Mouse (Mus musculus) CD4-positive naive resting alpha-beta T cell, adult 76 days (primary cell): ENCODE results near the gene Krtap4-2. TPM values are rescaled to one million over a fixed set of nuclear protein-coding genes. Genes with fewer than 3 reads are reported as not detected.

Source experiments
- total RNA-seq: library from RNA; stranded (reverse); gene quantifications from one replicate; pipeline ENCODE4 v1.2.4, GENCODE M21; 2023

Gene Krtap4-2
- total RNA-seq: not detected

GRCm38 (mm10) chr11:99634653-99635134 is at the start of gene Krtap4-2:
Krtap4-2 (minus strand) TSS chr11:99635084.

DNA sequence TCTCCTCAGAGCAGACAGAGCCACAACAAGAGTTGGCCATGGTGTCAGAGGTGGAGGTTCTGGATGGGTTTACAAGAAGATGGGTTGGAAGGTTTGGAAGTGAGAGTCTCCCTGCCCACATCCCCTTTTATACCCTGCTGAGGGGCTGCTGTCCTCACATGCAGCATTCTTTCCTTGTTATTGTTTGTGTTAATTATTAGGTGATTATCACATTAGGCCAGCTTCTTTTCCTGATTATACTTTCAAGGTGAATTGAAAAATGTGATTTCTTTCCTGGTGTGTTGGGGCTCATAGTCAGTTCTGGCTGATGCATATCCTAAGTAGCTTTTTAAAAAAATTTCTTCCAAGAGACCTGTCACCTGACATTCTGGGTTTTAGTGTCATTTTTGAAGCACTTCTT is 31.0 kb upstream of the Krtap4-2 start, which contains the start of gene Krtap4-6:
TSS of gene Krtap4-6 (minus strand) at position 101 of the 400 bp plus-strand sequence.

DNA sequence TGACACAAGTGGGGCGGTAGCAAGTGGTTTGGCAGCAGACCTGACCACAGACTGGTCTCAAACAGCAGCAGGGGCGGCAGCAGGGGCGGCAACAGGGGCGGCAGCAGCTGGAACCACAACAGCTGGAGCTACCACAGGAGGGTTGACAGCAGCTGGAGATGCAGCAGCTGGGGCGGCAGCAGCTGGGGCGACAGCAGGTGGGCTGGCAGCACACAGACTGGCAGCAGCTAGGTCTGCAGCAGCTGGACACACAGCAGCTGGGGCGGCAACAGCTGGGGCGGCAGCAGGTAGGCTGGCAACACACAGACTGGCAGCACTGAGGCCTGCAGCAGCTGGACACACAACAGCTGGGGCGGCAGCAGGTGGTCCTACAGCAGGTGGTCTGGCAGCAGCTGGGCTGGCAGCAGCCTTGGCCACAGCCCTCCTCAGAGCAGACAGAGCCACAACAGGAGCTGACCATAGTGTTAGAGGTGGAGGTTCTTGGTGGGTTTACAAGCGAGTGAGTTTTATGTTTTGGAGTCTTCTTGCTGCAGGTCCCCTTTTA is 23.7 kb upstream of the Krtap4-2 start, which contains the start of gene Gm11563:
TSS of gene Gm11563 (minus strand) at position 494 of the 544 bp plus-strand sequence.

DNA sequence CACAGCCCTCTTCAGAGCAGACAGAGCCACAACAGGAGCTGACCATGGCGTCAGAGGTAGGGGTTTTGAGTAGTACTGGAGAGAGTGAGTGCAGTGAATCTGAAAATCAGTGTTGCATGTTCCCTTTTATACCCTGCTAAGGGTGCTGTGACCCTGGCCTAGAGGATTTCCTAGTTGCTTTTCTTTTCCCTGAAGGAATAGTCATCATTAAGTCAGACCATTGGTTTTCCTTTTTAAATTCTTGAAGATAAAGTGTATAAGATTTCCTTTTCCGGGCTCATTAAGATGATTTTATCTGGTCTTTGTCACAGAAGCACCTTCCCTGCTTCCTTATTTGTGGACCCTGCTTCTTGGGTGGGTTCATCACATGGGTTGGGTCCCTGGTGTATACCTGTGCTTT is 15.3 kb upstream of the Krtap4-2 start, which contains the start of gene Gm11555:
TSS of gene Gm11555 (minus strand) at position 101 of the 400 bp plus-strand sequence.

GRCm38 (mm10) chr11:99643635-99644139 is 8.8 kb upstream of the Krtap4-2 start, which contains the start of gene Krtap4-7:
Krtap4-7 (minus strand) TSS chr11:99644089.

DNA sequence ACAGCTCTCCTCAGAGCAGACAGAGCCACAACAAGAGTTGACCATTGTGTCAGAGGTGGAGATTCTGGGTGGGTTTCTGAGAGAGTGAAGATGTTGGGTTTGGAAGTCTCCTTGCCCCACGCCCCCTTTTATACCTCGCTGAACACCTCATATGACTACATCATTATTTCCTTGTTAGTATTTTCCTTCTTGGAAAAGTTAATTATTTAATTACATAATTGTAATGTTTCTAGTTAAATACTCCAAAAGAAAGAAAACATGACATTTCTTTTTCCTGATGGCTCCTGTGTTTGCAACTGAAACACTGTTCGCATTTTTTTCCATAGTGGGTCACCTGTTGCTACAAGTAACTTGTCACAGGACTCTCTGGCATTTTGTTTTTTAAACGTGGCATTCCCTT is 6.7 kb downstream of the Krtap4-2 start, which contains the start of gene Krtap4-1:
TSS of gene Krtap4-1 (minus strand) at position 101 of the 400 bp plus-strand sequence.

DNA sequence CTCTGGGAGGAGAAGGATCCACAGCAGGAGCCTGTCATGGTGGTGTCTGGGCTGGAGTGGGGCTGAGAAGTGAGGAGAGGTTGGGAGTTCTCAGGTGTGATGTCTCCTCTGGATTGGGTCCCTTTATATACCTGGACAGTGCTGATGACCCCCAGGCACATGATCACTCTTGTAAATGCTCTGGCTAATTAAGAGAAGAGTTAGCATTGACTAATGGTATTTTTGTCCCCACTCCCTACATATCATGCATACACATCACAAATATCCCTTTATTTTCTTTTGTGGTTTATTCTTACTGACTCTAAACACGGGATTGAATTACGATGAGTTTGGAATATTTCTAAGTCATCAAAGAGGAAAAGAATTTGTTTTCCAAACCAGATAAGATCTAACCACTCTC is 14.5 kb downstream of the Krtap4-2 start, which contains the start of gene Gm11562:
TSS of gene Gm11562 (minus strand) at position 101 of the 400 bp plus-strand sequence.

DNA sequence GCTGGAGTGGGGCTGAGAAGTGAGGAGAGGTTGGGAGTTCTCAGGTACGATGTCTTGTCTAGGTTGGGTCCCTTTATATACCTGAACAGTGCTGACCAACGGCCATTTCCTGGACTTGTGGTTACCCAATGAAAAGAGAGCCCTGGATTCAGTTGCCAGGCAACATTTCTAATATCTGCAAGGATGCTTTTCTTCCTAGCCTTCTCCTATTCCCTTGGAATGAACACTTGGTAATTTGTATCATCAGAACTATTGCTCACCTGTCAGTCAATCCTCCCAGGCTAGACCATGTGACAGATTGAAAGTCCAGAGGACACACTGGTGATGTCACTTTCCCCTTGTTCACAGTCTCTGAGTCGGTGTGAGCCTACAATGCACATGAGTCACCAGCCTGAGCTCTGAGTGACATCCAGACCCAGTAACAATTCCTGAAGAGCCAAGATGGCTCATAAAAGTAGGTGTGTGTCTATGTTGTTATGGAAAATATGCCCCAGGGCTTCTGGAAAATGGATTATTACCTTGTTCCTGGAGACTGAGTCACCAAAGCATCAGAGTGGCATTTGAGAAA is 20.0 kb downstream of the Krtap4-2 start, which contains the start of gene Krtap2-4:
TSS of gene Krtap2-4 (minus strand) at position 51 of the 568 bp plus-strand sequence.

DNA sequence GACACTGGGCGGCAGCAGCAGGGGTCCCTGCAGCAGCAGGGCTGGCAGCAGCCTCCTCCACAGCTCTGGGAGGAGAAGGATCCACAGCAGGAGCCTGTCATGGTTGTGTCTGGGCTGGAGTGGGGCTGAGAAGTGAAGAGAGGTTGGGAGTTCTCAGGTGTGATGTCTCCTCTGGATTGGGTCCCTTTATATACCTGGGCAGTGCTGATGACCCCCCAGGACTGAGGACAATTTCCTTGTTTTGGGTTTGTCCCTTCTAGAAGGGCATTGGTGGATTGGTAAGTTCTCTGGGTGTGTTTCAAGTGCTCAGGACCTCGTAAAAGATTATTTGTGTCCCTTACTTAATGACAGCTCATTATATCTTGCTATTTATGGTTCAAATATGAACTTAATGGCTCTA is 24.8 kb downstream of the Krtap4-2 start, which contains the start of gene Gm11937:
TSS of gene Gm11937 (minus strand) at position 101 of the 400 bp plus-strand sequence.

DNA sequence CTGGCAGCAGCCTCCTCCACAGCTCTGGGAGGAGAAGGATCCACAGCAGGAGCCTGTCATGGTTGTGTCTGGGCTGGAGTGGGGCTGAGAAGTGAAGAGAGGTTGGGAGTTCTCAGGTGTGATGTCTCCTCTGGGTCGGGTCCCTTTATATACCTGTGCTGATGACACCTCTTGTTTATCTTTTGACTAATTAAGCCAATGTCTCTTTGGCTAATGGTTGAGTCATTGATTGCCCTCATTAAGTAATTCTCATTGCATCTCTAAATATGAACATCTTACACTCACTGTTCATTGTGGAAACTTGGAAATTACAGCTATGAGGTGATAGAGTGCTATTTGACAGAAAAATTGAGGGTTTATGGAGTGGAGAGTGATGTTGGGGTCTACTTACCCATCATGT is 31.7 kb downstream of the Krtap4-2 start, which contains the start of gene Gm11938:
TSS of gene Gm11938 (minus strand) at position 101 of the 400 bp plus-strand sequence.

GRCm38 (mm10) chr11:99597742-99598141 is 37.1 kb downstream of the Krtap4-2 start, which contains the start of gene Krtap9-3:
Krtap9-3 (minus strand) TSS chr11:99598105.

GRCm38 (mm10) chr11:99590981-99591380 is 43.9 kb downstream of the Krtap4-2 start, which contains the start of gene Krtap1-3:
Krtap1-3 (minus strand) TSS chr11:99591339.

Other genes starting within 250 kb of the Krtap4-2 start
- 4.6 TPM for gene Krt10, start 245.7 kb downstream of the Krtap4-2 start, total RNA-seq
- not detected for gene Krt12, start 212.8 kb downstream of the Krtap4-2 start, total RNA-seq
- gene Krt20, start 196.9 kb downstream of the Krtap4-2 start, total RNA-seq: not detected
- gene Krt23, start 141.9 kb downstream of the Krtap4-2 start, total RNA-seq: not detected
- gene Krt39, start 113.7 kb downstream of the Krtap4-2 start, total RNA-seq: not detected
- gene Krt40, start 91.9 kb downstream of the Krtap4-2 start, total RNA-seq: not detected
- gene Krtap3-3, start 84.2 kb downstream of the Krtap4-2 start, total RNA-seq: not detected
- not detected for gene Krtap3-2, start 78.2 kb downstream of the Krtap4-2 start, total RNA-seq
- gene Gm11939, start 75.6 kb downstream of the Krtap4-2 start, total RNA-seq: not detected
- not detected for gene Krtap3-1, start 68.5 kb downstream of the Krtap4-2 start, total RNA-seq
- not detected for gene Krtap1-5, start 54.1 kb downstream of the Krtap4-2 start, total RNA-seq
- gene Krtap1-4, start 51.4 kb downstream of the Krtap4-2 start, total RNA-seq: not detected
- gene Krtap1-3, start 43.7 kb downstream of the Krtap4-2 start, total RNA-seq: not detected
- not detected for gene Krtap9-3, start 37.0 kb downstream of the Krtap4-2 start, total RNA-seq
- gene Gm11938, start 31.8 kb downstream of the Krtap4-2 start, total RNA-seq: not detected
- not detected for gene Gm11937, start 24.9 kb downstream of the Krtap4-2 start, total RNA-seq
- not detected for gene Krtap2-4, start 20.2 kb downstream of the Krtap4-2 start, total RNA-seq
- not detected for gene Gm11562, start 14.6 kb downstream of the Krtap4-2 start, total RNA-seq
- gene Krtap4-1, start 6.8 kb downstream of the Krtap4-2 start, total RNA-seq: not detected
- gene Krtap4-7, start 9.0 kb upstream of the Krtap4-2 start, total RNA-seq: not detected
- gene Gm11555, start 15.2 kb upstream of the Krtap4-2 start, total RNA-seq: not detected
- gene Gm11563, start 23.9 kb upstream of the Krtap4-2 start, total RNA-seq: not detected
- gene Krtap4-6, start 30.9 kb upstream of the Krtap4-2 start, total RNA-seq: not detected
- gene Gm14190, start 55.7 kb upstream of the Krtap4-2 start, total RNA-seq: not detected
- gene Gm14180, start 99.2 kb upstream of the Krtap4-2 start, total RNA-seq: not detected
- gene Gm11595, start 137.8 kb upstream of the Krtap4-2 start, total RNA-seq: not detected
- gene Krtap4-8, start 145.6 kb upstream of the Krtap4-2 start, total RNA-seq: not detected
- gene Krtap4-9, start 150.1 kb upstream of the Krtap4-2 start, total RNA-seq: not detected
- not detected for gene Gm11596, start 158.4 kb upstream of the Krtap4-2 start, total RNA-seq
- gene Gm11569, start 163.8 kb upstream of the Krtap4-2 start, total RNA-seq: not detected
- gene Gm11554, start 169.4 kb upstream of the Krtap4-2 start, total RNA-seq: not detected
- gene Krtap4-13, start 174.8 kb upstream of the Krtap4-2 start, total RNA-seq: not detected
- gene Gm11564, start 180.6 kb upstream of the Krtap4-2 start, total RNA-seq: not detected
- gene 2300003K06Rik, start 203.0 kb upstream of the Krtap4-2 start, total RNA-seq: not detected
- not detected for gene Krtap4-16, start 216.5 kb upstream of the Krtap4-2 start, total RNA-seq
- not detected for gene Gm11568, start 222.8 kb upstream of the Krtap4-2 start, total RNA-seq
- gene Gm11559, start 229.4 kb upstream of the Krtap4-2 start, total RNA-seq: not detected
- gene Krtap9-1, start 238.3 kb upstream of the Krtap4-2 start, total RNA-seq: not detected
- not detected for gene Gm11567, start 244.1 kb upstream of the Krtap4-2 start, total RNA-seq